Mouse (Mus musculus) C2C12 (cell line): ENCODE results near the gene Btk. TPM values are rescaled to one million over a fixed set of nuclear protein-coding genes. Genes with fewer than 3 reads are reported as not detected.

ENCODE experiments used
- H3K27me3 ChIP-seq: one replicate; pipeline ENCODE4 v1.6.1; 2011; ENCODE audit not compliant: control insufficient read depth, insufficient read depth, insufficient read length
- H3K36me3 ChIP-seq: one replicate; pipeline ENCODE4 v1.6.1; 2011; ENCODE audit not compliant: control insufficient read depth, insufficient read depth
- H3K4me3 ChIP-seq: one replicate; pipeline ENCODE4 v1.5.1; 2011; ENCODE audit warnings: mild to moderate bottlenecking, control low read depth; ENCODE audit not compliant: poor library complexity, insufficient read depth, severe bottlenecking
- H3K79me2 ChIP-seq: one replicate; pipeline ENCODE4 v1.6.1; 2011; ENCODE audit not compliant: control insufficient read depth, insufficient read depth
- H3K79me3 ChIP-seq: one replicate; pipeline ENCODE4 v1.6.1; 2011; ENCODE audit warnings: low read depth, control low read depth
- H3ac ChIP-seq: one replicate; pipeline ENCODE3; 2011; ENCODE audit warnings: low read depth; ENCODE audit not compliant: control insufficient read depth, insufficient read length
- CEBPB ChIP-seq: IDR thresholded peaks from one replicate; pipeline ENCODE4 v1.6.1; 2011; ENCODE audit warnings: low read depth, mild to moderate bottlenecking, control low read depth, moderate library complexity
- CTCF ChIP-seq: IDR thresholded peaks from one replicate; pipeline ENCODE4 v1.5.1; 2011; ENCODE audit not compliant: control insufficient read depth, insufficient read depth, insufficient read length
- FOSL1 ChIP-seq: IDR thresholded peaks from one replicate; pipeline ENCODE4 v1.8.0; 2011; ENCODE audit warnings: mild to moderate bottlenecking, low read length; ENCODE audit not compliant: poor library complexity, insufficient read depth, severe bottlenecking
- MAX ChIP-seq: IDR thresholded peaks from one replicate; pipeline ENCODE4 v1.6.1; 2011; ENCODE audit warnings: mild to moderate bottlenecking, control low read depth
- MYOD1 ChIP-seq: IDR thresholded peaks from one replicate; pipeline ENCODE4 v1.6.1; 2011; ENCODE audit warnings: low read depth; ENCODE audit not compliant: control insufficient read depth, insufficient read length
- MYOG ChIP-seq: IDR thresholded peaks from one replicate; pipeline ENCODE4 v1.6.1; 2011; ENCODE audit not compliant: control insufficient read depth, insufficient read length; ENCODE audit errors: extremely low read depth
- USF1 ChIP-seq: IDR thresholded peaks from one replicate; pipeline ENCODE4 v1.6.1; 2011; ENCODE audit warnings: low read depth, mild to moderate bottlenecking, control low read depth, moderate library complexity
- long read RNA-seq, 2 experiments: library from polyadenylated mRNA; unstranded; transcript quantifications; one replicate each; pipeline ENCODE4 v2.0.0; 2019 to 2020
- polyA plus RNA-seq: library from polyadenylated mRNA; unstranded; fragments of >200 nt; fragmentation: generic; extraction: Trizol; gene quantifications from one replicate; pipeline ENCODE4 v1.2.1, GENCODE M21; 2012; ENCODE audit warnings: missing spikeins

Gene Btk
- polyA plus RNA-seq = not detected
- long read RNA-seq, experiment 1 = 0 reads
- long read RNA-seq, experiment 2 = 0 reads

DNA sequence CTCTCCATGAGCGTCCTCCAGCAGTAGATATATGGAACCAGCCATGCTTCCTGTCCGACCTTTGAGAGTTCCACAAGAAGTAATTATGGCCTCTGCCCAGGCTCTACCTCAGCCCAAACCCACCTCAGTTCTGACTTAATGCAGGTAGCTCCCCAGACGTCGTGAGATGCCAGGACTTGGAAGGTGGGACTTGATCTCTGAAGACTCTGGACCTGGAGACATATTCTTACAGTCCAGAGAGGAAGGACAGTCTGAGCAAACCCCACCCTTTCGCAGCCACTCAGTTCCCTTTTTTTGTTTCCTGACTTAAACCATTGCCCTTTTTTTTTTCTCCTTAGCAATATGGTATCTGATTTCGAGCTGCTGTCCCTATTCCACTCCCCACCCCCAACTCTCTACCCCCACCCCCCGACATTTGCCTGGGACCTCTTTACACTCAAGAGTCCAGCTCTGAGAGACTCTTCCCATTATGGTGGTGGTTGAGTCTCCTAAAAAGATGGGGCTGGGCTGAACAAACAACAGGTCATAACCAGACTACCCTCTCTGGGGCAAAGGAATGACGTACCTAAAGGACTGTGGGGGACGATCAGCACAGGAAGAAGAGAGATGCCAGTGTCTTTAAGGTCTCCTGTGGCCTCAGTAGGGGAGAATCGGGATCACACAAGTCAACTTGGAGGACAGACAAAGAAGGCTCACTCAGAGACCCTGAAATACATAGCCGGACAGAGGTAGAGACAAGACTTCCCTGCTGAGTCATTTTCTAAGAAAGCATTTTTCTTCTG, at the start of gene Btk:
Gene Btk, minus strand, starts transcription at position 683 of the 782 bp plus-strand sequence.
- TF ChIP-seq FOSL1 (no peak), MYOD1 (no peak), CTCF (no peak), MAX (no peak), MYOG (no peak), CEBPB (no peak), USF1 (no peak)
- H3K79me3 ChIP-seq = peaks cover 16% of the 10 kb centered on the region
- H3K79me2 ChIP-seq = peaks cover 24% of the 10 kb centered on the region
- H3ac ChIP-seq = no peak within 1 kb of the TSS
- no peak within 1 kb of the TSS for H3K4me3 ChIP-seq
- peaks cover 18% of the 10 kb centered on the region for H3K36me3 ChIP-seq
- no peaks in the 10 kb centered on the region for H3K27me3 ChIP-seq

DNA sequence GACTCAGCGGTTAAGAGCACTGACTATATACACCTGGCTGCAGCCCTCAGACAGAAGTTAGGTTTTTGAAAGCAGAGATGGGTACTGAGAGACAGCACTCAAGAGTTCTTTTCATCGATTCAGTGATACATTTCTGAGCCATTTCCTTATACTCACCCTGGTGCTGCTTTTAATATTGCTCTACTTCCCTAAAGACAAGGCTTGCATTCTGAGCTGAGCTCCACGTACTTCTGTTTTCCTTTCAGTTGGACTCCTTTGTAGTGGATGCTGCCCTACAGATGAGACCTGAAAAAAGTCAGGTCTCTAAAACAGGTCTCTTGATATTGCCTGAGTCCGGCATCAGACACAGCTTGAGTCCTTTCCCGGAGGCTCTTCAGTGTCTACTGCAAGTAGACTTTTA, 49.3 kb upstream of the Btk start:
- H3K79me2 ChIP-seq = no peaks in the 10 kb centered on the region
- TF ChIP-seq MYOG = no peak
- TF ChIP-seq USF1 = no peak
- TF ChIP-seq CEBPB = no peak
- TF ChIP-seq FOSL1 = no peak
- TF ChIP-seq MAX = no peak
- TF ChIP-seq MYOD1 = no peak
- no peak for TF ChIP-seq CTCF
- H3K36me3 ChIP-seq = no peaks in the 10 kb centered on the region
- no peaks in the 10 kb centered on the region for H3K79me3 ChIP-seq
- H3K4me3 ChIP-seq = no peak overlapping the region
- H3ac ChIP-seq = no peak overlapping the region
- H3K27me3 ChIP-seq = no peaks in the 10 kb centered on the region

GRCm38 (mm10) chrX:134628200-134628599, 44.8 kb upstream of the Btk start:
- no peak overlapping the region for H3ac ChIP-seq
- no peaks in the 10 kb centered on the region for H3K27me3 ChIP-seq
- H3K79me3 ChIP-seq = no peaks in the 10 kb centered on the region
- no peaks in the 10 kb centered on the region for H3K36me3 ChIP-seq
- TF ChIP-seq MYOG = no peak
- no peak for TF ChIP-seq CTCF
- no peak for TF ChIP-seq MAX
- TF ChIP-seq CEBPB = no peak
- TF ChIP-seq MYOD1 = no peak
- TF ChIP-seq FOSL1 = no peak
- TF ChIP-seq USF1 = no peak
- H3K4me3 ChIP-seq = no peak overlapping the region
- no peaks in the 10 kb centered on the region for H3K79me2 ChIP-seq

DNA sequence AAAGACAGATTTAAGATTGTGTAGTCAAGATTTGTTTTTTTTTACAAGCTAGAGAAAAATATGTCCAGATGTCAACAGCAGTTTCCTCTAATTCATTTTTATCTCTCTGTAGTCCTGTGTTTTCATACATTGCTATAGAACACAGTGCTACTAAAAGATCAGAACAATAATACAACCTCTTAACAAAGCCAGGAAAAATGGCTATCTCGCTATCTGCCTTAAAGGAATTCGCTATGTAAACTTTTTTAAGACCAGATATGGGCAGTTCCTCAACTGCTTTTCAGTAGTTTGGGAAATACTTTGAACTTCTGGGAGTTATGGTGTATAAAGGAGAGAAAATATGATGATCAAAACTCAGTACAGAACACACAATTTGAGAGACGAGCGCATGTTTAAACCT, 40.0 kb upstream of the Btk start:
- Histone ChIP-seq H3ac (no peak overlapping the region), H3K4me3 (no peak overlapping the region), H3K79me3 (no peaks in the 10 kb centered on the region), H3K27me3 (no peaks in the 10 kb centered on the region), H3K36me3 (no peaks in the 10 kb centered on the region), H3K79me2 (no peaks in the 10 kb centered on the region)
- TF ChIP-seq FOSL1 (no peak), MYOG (no peak), USF1 (no peak), CTCF (no peak), MAX (no peak), CEBPB (no peak), MYOD1 (no peak)

GRCm38 (mm10) chrX:134621685-134622084, 38.3 kb upstream of the Btk start:
- TF ChIP-seq CTCF = no peak
- TF ChIP-seq FOSL1 = no peak
- no peak for TF ChIP-seq CEBPB
- no peak for TF ChIP-seq USF1
- TF ChIP-seq MYOD1 = no peak
- TF ChIP-seq MAX = no peak
- no peak for TF ChIP-seq MYOG
- Histone ChIP-seq H3K79me2 (no peaks in the 10 kb centered on the region), H3K79me3 (no peaks in the 10 kb centered on the region), H3K36me3 (no peaks in the 10 kb centered on the region), H3K4me3 (no peak overlapping the region), H3K27me3 (no peaks in the 10 kb centered on the region), H3ac (no peak overlapping the region)
